Mouse (Mus musculus) intestine, embryonic 15.5 days (tissue): Measurements from ENCODE around the gene Rfng. TPM values are rescaled to one million over a fixed set of nuclear protein-coding genes. Genes with fewer than 3 reads are reported as not detected.

Experiments
- ATAC-seq: fragments of 200-750 bp; cut with Nextera tagmentation; 2 replicates; pipeline ENCODE4 v1.8.0; 2017; ENCODE audit warnings: moderate TSS enrichment, moderate library complexity
- H3K27ac ChIP-seq: fragments of 300-500 bp; sonication (generic); 2 replicates; pipeline ENCODE4 v1.5.1; 2015; ENCODE audit warnings: mild to moderate bottlenecking, inconsistent platforms
- H3K27me3 ChIP-seq: fragments of 300-500 bp; sonication (generic); replicated peaks from 2 replicates; pipeline ENCODE4 v1.6.1; 2015; ENCODE audit warnings: inconsistent platforms
- H3K36me3 ChIP-seq: fragments of 300-500 bp; sonication (generic); 2 replicates; pipeline ENCODE4 v1.6.1; 2015; ENCODE audit warnings: inconsistent platforms
- H3K4me1 ChIP-seq: fragments of 300-500 bp; sonication (generic); replicated peaks from 2 replicates; pipeline ENCODE4 v1.6.1; 2015; ENCODE audit warnings: inconsistent platforms
- H3K4me2 ChIP-seq: fragments of 300-500 bp; sonication (generic); replicated peaks from 2 replicates; pipeline ENCODE4 v1.6.1; 2015; ENCODE audit warnings: mild to moderate bottlenecking, inconsistent platforms
- H3K4me3 ChIP-seq: fragments of 300-500 bp; sonication (generic); replicated peaks from 2 replicates; pipeline ENCODE4 v1.5.1; 2015; ENCODE audit warnings: inconsistent platforms
- H3K9ac ChIP-seq: fragments of 300-500 bp; sonication (generic); 2 replicates; pipeline ENCODE4 v1.6.1; 2015; ENCODE audit warnings: inconsistent platforms
- H3K9me3 ChIP-seq: fragments of 300-500 bp; sonication (generic); 2 replicates; pipeline ENCODE4 v1.6.1; 2016; ENCODE audit warnings: inconsistent platforms
- WGBS: fragments of 180-500 bp; shearing (Covaris S2); methylation state at CpG from one replicate; pipeline ENCODE4 v1.1.7; 2015; 5-methylcytosine and 5-hydroxymethylcytosine counted together
- polyA plus RNA-seq: library from polyadenylated mRNA; unstranded; fragments of >200 nt; fragmentation: Nextera tagmentation; extraction: Ambion mirVana; gene quantifications from 2 replicates; pipeline ENCODE4 v1.2.1, GENCODE M21; 2015

Gene Rfng
- polyA plus RNA-seq, 1 experiment from 2014 or later, result 33.1 TPM

DNA sequence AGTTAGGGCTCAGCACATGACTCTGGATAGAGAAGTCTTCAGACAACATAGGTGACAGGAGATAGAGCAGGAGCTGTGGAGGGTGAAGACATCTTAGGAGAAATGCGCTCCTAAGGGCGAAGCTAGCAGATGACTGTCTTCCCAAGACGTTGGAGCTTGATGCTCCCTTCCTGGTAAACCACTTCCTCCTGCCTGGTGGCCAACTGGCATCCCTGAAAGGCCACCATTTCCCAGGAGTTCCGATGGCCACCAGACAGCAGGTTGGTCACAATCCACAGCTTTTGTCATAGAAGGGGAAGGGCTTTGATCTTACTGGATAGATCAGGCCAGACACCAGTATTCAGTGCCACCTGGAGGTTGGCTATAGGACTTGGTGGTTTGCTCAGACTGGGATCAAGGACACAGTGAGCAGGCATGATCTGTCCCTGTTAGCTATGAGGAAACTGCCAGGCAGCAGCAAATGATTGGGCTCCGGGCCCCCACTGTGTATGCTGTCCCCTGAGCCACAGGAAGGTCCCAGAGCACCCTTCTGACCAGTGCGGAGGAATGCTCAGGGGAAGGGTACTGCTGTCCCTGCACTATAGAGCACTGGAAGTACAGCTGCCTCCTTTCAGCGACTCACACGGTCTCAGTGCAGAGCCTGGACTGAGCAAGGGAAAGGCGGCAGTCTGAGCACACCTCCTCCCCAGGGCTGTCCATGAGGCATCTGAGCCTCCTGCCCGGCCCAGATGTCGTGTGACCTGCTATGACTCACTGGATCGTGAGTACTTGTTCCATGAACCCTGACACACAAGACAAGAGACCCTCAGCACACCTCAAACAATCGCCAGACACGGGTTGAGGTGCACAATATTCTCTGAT, 22.0 kb downstream of the Rfng start:
- Histone ChIP-seq H3K36me3 (no peaks in the 10 kb centered on the region), H3K27ac (peak overlapping the region; percentile 91), H3K27me3 (no peaks in the 10 kb centered on the region), H3K9ac (peak overlapping the region; percentile 36; the same call in 1 of the 2 replicates), H3K4me2 (peak overlapping the region; percentile 46), H3K4me1 (peaks cover 6% of the 10 kb centered on the region; the same call in 1 of the 2 replicates), H3K9me3 (no peaks in the 10 kb centered on the region), H3K4me3 (no peak overlapping the region)
- ATAC-seq, result peak; percentile 88
- 63% methylated on average over 14 of the region's 14 CpGs for WGBS

DNA sequence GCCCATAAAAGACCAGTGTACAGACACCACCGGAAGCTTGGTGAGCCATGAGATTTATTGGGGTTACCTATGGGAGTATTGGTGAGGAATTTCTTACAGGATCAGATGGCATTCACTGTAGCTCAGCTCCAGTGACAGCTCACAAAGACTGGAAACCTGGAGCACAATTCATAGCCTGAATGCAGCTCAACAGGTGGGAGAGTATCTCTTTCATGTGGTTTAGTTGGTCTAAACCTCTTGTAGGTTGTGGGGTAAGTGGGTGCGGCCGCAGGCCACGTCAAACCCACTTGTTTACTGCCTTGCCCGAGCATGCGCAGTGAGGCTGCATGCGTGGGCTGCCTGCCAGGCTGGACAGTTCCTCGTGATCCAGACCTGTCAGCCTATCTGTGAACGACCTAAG, 23.8 kb downstream of the Rfng start:
- Histone ChIP-seq H3K9me3 (no peaks in the 10 kb centered on the region), H3K36me3 (no peaks in the 10 kb centered on the region), H3K27me3 (no peaks in the 10 kb centered on the region), H3K4me1 (peaks cover 6% of the 10 kb centered on the region; the same call in 1 of the 2 replicates), H3K27ac (no peak overlapping the region), H3K9ac (no peak overlapping the region), H3K4me2 (no peak overlapping the region), H3K4me3 (no peak overlapping the region)
- no peak for ATAC-seq
- 87% methylated on average over 9 of the region's 9 CpGs for WGBS

DNA sequence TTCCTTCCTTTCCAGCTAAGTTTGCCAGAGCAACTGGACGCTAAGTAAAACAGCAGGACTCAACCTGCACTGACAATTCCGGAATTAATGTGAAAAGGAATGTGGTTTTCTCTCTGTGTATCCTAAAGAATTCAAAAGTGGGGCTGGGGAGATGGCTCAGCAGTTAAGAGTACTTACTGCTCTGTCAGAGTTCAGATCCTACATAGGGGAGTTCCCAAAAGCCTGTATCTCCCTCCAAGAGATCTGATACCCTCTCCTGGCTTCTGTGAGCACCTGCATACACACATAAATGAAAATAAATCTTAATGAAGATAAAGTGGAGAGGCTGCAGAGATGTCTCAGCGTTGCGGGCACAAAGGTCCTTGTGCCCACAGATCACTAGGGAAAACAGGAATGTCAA, 32.4 kb downstream of the Rfng start:
- H3K4me3 ChIP-seq, result no peak overlapping the region
- H3K27ac ChIP-seq, result no peak overlapping the region
- H3K4me2 ChIP-seq, result no peak overlapping the region
- H3K9me3 ChIP-seq, result no peaks in the 10 kb centered on the region
- H3K36me3 ChIP-seq, result no peaks in the 10 kb centered on the region
- 68% methylated on average over 4 of the region's 4 CpGs for WGBS
- H3K9ac ChIP-seq, result no peak overlapping the region
- ATAC-seq, result no peak
- H3K27me3 ChIP-seq, result no peaks in the 10 kb centered on the region
- H3K4me1 ChIP-seq, result peaks cover 3% of the 10 kb centered on the region; the same call in 1 of the 2 replicates

DNA sequence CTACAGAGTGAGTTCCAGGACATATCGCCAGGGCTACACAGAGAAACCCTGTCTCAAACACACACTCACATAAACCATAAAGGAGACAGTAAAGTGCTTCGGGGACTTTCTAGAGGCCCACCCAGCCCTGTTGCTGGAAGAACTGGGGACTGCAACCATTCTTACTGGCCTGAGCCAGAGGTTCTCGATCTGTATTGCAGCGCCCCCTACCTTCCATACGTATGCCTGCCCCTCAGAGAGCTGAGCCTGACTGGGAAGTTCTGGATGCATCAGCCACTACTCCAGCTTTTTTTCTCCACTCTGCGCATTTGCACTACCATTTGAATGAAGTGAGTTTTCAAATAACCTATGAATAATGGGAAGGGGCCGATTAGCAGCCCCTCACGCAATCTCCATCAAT, 34.6 kb downstream of the Rfng start:
- WGBS, result 67% methylated on average over 8 of the region's 8 CpGs
- Histone ChIP-seq H3K4me1 (peaks cover 3% of the 10 kb centered on the region; the same call in 1 of the 2 replicates), H3K36me3 (no peaks in the 10 kb centered on the region), H3K4me2 (no peak overlapping the region), H3K4me3 (no peak overlapping the region), H3K27ac (no peak overlapping the region), H3K27me3 (no peaks in the 10 kb centered on the region), H3K9ac (no peak overlapping the region), H3K9me3 (no peaks in the 10 kb centered on the region)
- no peak for ATAC-seq

DNA sequence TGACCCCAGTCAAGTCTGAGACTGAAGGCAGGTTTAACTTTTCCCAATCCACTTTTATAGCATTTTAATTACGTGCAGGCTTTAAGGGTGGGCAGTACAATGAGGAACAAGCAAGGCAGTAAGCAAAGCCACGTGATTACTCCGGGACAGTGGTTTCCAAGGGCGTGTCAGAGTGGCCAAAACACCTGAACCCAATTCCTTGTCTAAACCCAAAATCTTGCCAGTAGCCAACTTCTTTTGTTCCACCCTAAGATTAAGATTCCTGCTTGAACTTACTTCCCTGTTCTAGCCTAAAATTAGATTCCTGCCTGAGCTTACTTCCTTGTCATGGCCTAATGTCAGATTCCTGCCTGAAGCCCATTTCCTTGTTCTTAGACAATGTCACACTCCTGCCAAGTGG, 36.0 kb downstream of the Rfng start:
- ATAC-seq, result 0 out of 2 replicates have a peak, but pooled peaks have one; percentile 12
- H3K4me3 ChIP-seq, result no peak overlapping the region
- no peaks in the 10 kb centered on the region for H3K36me3 ChIP-seq
- H3K9ac ChIP-seq, result no peak overlapping the region
- no peak overlapping the region for H3K27ac ChIP-seq
- no peaks in the 10 kb centered on the region for H3K9me3 ChIP-seq
- peaks cover 3% of the 10 kb centered on the region; the same call in 1 of the 2 replicates for H3K4me1 ChIP-seq
- H3K4me2 ChIP-seq, result no peak overlapping the region
- 73% methylated on average over 4 of the region's 4 CpGs for WGBS
- no peaks in the 10 kb centered on the region for H3K27me3 ChIP-seq

DNA sequence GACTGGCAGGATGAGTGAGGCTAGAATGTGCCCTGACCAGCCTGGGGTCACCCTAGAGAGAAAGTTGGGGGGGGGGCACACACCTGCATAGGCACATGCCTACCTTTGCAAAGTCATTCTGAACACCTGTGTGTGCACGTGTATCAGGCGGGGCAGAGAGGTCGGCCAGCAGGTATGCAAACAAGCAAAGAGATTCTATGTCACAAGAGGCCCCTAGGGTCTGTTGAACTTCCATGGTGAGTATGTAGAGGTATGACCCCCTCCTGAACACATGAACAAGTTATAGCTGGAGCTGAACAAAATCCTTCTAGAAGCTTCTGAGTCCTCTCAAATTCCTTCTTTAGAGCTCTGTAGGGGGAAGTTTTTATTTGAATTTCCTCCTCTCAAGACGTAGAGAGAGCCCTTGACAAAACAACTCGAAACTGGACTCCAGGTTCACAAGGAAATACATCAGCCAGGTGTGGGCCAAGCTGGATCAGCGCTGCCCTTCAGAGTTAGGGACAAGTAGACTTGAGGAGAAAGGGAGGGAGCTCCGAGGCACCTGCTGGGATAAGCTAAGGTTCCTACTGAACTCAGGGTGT, 39.8 kb downstream of the Rfng start:
- Histone ChIP-seq H3K27me3 (no peaks in the 10 kb centered on the region), H3K9me3 (no peaks in the 10 kb centered on the region), H3K9ac (no peak overlapping the region), H3K4me3 (no peak overlapping the region), H3K4me2 (no peak overlapping the region), H3K36me3 (no peaks in the 10 kb centered on the region), H3K4me1 (no peaks in the 10 kb centered on the region), H3K27ac (no peak overlapping the region)
- ATAC-seq, result no peak
- WGBS, result 62% methylated on average over 7 of the region's 7 CpGs

DNA sequence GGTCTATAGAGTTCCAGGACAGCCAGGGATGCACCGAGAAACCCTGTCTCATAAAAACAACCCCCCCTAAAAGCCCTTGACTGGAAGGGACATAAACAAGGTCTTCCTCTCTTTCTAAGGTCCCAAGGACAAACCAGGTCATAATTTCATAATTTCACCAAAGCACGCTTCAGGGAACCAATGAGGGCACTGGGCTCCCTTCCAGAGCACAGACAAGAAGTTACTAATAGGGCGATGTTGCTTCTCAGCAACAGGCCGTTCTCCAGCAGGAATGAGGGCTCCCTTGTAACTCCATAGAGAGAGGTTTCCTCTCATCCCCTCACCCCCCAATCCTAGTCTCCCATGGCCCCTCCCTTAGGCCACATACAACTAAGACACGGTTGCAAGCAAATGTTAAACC, 43.0 kb downstream of the Rfng start:
- ATAC-seq, result no peak
- WGBS, result 89% methylated on average over 5 of the region's 5 CpGs

DNA sequence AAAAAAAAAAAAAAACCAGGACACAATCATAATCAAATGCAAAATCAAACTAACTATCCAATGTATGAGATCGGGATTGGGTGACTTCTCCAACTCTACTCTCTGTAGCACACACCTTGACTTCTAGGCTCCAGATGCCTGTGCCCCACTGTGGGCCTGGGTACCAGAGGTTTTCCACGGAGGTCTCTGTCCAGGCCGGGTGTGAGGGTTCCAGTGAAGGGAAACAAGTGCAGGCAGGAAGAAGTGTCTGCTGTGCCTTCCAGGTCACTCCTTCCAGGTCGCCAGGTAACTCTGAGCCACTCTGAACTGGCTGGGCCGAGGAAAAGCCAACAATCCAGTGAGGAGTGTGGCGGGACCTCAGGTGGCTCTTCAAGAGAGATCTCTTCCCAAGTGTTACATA, 47.6 kb downstream of the Rfng start:
- H3K9ac ChIP-seq, result no peak overlapping the region
- 74% methylated on average over 6 of the region's 6 CpGs for whole genome bisulfite sequencing
- H3K4me2 ChIP-seq, result no peak overlapping the region
- ATAC-seq, result no peak
- H3K4me3 ChIP-seq, result no peak overlapping the region
- H3K4me1 ChIP-seq, result no peaks in the 10 kb centered on the region
- H3K27me3 ChIP-seq, result no peaks in the 10 kb centered on the region
- no peak overlapping the region for H3K27ac ChIP-seq
- H3K9me3 ChIP-seq, result no peaks in the 10 kb centered on the region
- no peaks in the 10 kb centered on the region for H3K36me3 ChIP-seq

More for the DNA sequence above, 43.0 kb downstream of the Rfng start:
- Histone ChIP-seq H3K4me2 (no peak overlapping the region), H3K9me3 (no peaks in the 10 kb centered on the region), H3K27ac (no peak overlapping the region), H3K9ac (no peak overlapping the region), H3K4me3 (no peak overlapping the region), H3K36me3 (no peaks in the 10 kb centered on the region), H3K4me1 (no peaks in the 10 kb centered on the region), H3K27me3 (no peaks in the 10 kb centered on the region)

DNA sequence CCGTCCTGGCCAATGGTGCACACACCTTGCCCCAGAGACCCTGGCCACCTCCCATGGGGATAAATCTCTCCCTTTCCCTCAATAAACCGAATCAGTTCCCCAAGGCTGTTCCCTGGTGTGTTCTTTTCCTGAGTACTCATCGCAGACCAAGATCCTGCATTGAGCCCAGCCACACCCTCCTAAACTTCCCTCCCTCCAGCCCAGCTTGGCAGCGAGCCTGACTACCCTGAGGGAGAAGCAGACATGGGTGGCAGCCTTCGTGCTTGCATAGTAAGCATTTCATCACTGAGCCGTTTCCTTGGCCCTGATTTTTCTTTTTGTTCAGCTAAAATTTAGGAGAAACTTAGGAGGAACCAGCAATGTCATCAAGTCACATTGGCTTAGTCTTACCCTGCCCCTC, 50.5 kb downstream of the Rfng start:
- Histone ChIP-seq H3K27me3 (no peaks in the 10 kb centered on the region), H3K4me2 (no peak overlapping the region), H3K9ac (no peak overlapping the region), H3K4me3 (no peak overlapping the region), H3K27ac (no peak overlapping the region), H3K4me1 (no peaks in the 10 kb centered on the region), H3K36me3 (no peaks in the 10 kb centered on the region), H3K9me3 (no peaks in the 10 kb centered on the region)
- ATAC-seq, result no peak
- 56% methylated on average over 6 of the region's 6 CpGs for WGBS

DNA sequence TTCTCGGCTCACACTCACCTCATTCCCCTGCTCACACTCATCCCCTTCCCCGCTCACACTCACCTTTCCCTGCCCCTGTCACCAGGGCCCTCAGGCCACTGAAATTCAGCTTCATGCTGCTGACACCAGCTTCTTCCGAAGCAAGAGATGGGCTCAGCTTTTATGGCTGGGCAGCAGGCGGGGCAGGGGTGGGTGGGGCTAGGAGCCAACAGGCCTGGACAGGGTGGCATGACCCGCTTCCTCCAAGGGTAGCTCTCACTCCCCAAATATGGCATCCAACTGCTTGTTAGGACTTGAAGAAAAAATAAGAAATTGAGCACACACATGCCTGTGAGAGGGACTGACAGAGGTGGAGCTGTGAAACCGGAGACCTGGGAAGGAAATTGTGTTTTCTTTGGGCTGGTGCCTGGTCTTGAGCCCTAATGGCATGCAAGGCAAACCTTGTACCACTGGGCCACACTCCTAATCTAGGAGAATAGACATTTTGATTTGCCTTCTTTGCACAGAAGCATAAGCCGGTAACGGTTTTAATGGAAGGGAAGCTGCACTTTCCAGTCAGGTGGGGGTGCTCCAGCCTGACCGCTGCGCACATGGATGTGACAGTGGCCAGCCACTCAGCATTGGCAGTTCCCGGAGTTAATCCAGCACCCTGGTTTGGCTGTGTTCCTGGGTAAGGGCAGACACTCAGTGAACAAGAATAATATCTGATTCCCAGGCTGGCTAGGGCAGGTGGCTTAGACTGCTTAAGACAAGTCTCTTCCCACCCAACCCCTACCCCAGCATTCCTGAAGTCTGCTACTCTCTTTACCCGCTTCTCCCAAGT, 51.9 kb downstream of the Rfng start, which contains the start of gene Cbr2:
Cbr2 (minus strand) TSS at position 257 of the 823 bp plus-strand sequence.
- no peak within 1 kb of the TSS for H3K4me3 ChIP-seq
- ATAC-seq, result no peak
- H3K4me2 ChIP-seq, result no peak within 1 kb of the TSS
- H3K36me3 ChIP-seq, result no peaks in the 10 kb centered on the region
- WGBS, result 72% methylated on average over 12 of the region's 12 CpGs
- H3K27ac ChIP-seq, result no peak within 1 kb of the TSS
- no peaks in the 10 kb centered on the region for H3K27me3 ChIP-seq
- no peak within 1 kb of the TSS for H3K9ac ChIP-seq
- H3K4me1 ChIP-seq, result no peaks in the 10 kb centered on the region
- no peaks in the 10 kb centered on the region for H3K9me3 ChIP-seq

DNA sequence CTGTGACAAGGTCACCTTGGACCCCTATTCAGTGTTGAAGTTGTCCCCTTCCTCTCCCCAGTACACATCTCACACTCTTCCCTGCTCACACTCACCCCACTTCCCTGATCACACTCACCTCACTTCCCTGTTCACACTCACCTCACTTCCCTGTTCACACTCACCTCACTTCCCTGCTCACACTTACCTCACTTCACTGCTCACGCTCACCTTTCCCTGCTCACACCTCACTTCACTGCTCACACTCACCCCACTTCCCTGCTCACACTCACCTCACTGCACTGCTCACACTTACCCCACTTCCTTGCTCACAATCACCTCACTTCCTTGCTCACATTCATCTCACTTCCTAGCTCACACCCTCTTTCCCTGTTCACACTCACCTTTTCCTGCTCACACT, 52.6 kb downstream of the Rfng start:
- Histone ChIP-seq H3K9me3 (no peaks in the 10 kb centered on the region), H3K4me3 (no peak overlapping the region), H3K27ac (no peak overlapping the region), H3K4me2 (no peak overlapping the region), H3K36me3 (no peaks in the 10 kb centered on the region), H3K9ac (no peak overlapping the region), H3K27me3 (no peaks in the 10 kb centered on the region), H3K4me1 (peaks cover 1% of the 10 kb centered on the region; the same call in 1 of the 2 replicates)
- no peak for ATAC-seq
- 95% methylated on average over 1 of the region's 1 CpGs for WGBS
